Mouse (Mus musculus) sigmoid colon, adult 10 weeks (tissue): ENCODE results near the gene Maea. TPM values are rescaled to one million over a fixed set of nuclear protein-coding genes. Genes with fewer than 3 reads are reported as not detected.

Source experiments
- polyA plus RNA-seq: library from polyadenylated mRNA; stranded (reverse); fragments of 350-450 nt; fragmentation: Illumina TruSeq; extraction: RNeasy Lipid Tissue Mini Kit (QIAGEN cat#74804); gene quantifications from one replicate; pipeline ENCODE4 v1.2.3, GENCODE M21; 2014; ENCODE audit warnings: low read depth, low replicate concordance

Gene Maea
- 58.5 TPM for polyA plus RNA-seq

DNA sequence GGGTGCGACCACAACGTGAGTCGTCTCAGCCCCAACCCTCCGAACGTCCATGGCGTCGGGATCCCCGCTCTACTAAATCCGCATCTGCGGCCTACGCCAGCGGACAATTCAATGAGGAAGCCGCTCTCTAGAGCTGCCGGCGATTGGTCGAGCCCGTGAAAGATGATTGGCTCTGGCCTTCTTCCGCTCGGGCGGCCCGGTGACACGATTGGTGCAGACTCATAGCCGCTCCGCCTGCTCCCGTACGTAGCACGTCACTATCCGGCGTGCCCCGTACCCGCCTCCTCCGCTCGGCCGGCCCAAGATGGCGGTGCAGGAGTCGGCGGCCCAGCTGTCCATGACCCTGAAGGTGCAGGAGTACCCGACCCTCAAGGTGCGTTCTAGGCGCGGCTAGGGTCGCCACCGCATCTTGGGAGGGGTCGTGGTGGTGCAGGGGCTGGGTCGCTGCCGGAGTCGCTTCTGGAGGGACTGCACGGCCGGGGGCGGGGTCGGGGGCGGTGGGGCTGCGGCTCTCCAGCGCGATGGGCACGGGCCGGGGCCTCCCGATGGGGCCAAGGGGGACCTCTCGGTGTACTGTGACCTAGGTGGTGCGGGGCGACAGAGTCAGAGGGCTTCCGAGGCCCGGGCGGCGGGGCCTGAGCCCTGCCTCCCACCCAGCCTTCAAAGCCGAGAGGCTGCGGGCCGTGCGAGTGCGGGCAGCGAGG is at the start of gene Maea:
Maea (plus strand) TSS at position 237 of the 704 bp plus-strand sequence.

DNA sequence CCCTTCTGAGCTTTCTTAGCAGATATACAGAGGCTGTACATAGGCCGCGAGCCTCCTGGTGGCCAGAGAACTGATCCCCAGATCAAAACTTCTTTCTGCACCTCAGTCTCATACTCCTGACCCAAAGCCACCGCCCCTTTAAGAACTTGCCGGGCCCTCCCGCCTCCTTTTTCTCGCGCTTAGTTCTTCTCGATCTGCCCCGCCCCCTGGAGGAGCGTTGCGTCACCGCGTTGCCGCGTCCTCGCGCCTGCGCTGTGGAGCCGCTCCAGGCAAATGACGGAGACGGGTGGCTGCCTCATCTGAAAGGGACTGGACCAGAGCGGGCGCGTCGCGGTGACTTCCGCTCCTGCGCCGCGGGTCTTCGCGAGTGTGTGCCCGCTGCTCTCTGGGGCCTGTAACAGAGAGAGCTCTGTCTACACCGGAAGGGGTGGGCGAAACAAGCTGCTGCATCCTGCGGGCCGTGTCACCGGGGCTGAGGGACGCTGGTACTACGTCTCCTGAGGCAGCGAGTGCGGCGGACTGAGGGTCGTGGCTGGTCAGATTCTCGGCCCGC is 43.1 kb downstream of the Maea start, which contains the start of gene Uvssa:
Uvssa (plus strand) TSS at position 248 of the 553 bp plus-strand sequence.

Other genes starting within 250 kb of the Maea start
- 103 TPM for gene Slc5a1, start 231.3 kb upstream of the Maea start, polyA plus RNA-seq
- gene Spon2, start 117.1 kb upstream of the Maea start, polyA plus RNA-seq, result 1.8 TPM
- 43.7 TPM for gene Ctbp1, start 60.5 kb upstream of the Maea start, polyA plus RNA-seq
- 38.7 TPM for gene Uvssa, start 43.0 kb downstream of the Maea start, polyA plus RNA-seq
- not detected for gene Nkx1-1, start 98.5 kb downstream of the Maea start, polyA plus RNA-seq